Mouse (Mus musculus): ENCODE measurements around the gene Gstt1. TPM values are rescaled to one million over a fixed set of nuclear protein-coding genes. Genes with fewer than 3 reads are reported as not detected.
"Not testable (repeated sequence)": the region's sequence is repeated elsewhere in the genome, so short reads cannot be mapped to it uniquely, and the experiment has no call there.

The Gstt1 gene
- polyA plus RNA-seq (2011; ENCODE audit: insufficient read length, low read depth, missing spikeins): 8.0 and 17.2 TPM in 2 replicates

GRCm38 (mm10) chr10:75798176-75798696 is at the start of gene Gstt1:
Gstt1 (minus strand) TSS chr10:75798584.
- H3K27ac ChIP-seq (ENCODE audit: insufficient read depth, low read length): no peak within 1 kb of the TSS

GRCm38 (mm10) chr10:75845306-75845930 is 47.0 kb upstream of the Gstt1 start:
- Histone ChIP-seq H3K27ac (ENCODE audit: insufficient read depth, low read length) (no peak overlapping the region), H3K4me1 (ENCODE audit: control insufficient read depth, insufficient read depth, low read length) (no peaks in the 10 kb centered on the region), H3K4me3 (ENCODE audit: insufficient read depth, low read length) (no peak overlapping the region)
- no peak for TF ChIP-seq CTCF (IDR thresholded peaks at IDR 0.05; ENCODE audit: borderline replicate concordance, insufficient read depth, low read length)
- TF ChIP-seq POLR2A (IDR thresholded peaks at IDR 0.05; ENCODE audit: low read depth, low read length): no peak

More at GRCm38 (mm10) chr10:75798176-75798696, at the start of gene Gstt1:
- Histone ChIP-seq H3K4me1 (ENCODE audit: control insufficient read depth, insufficient read depth, low read length) (peaks cover 8% of the 10 kb centered on the region), H3K4me3 (ENCODE audit: insufficient read depth, low read length) (peak within 1 kb of the TSS; percentile 37)
- TF ChIP-seq CTCF (IDR thresholded peaks at IDR 0.05; ENCODE audit: borderline replicate concordance, insufficient read depth, low read length) (no peak), POLR2A (IDR thresholded peaks at IDR 0.05; ENCODE audit: low read depth, low read length) (peak; percentile 47; the same call in 1 of the 2 replicates)

GRCm38 (mm10) chr10:75844800-75845199 is 46.4 kb upstream of the Gstt1 start:
- no peaks in the 10 kb centered on the region for H3K4me1 ChIP-seq (ENCODE audit: control insufficient read depth, insufficient read depth, low read length)
- H3K27ac ChIP-seq (ENCODE audit: insufficient read depth, low read length): no peak overlapping the region
- H3K4me3 ChIP-seq (ENCODE audit: insufficient read depth, low read length): no peak overlapping the region
- TF ChIP-seq CTCF (IDR thresholded peaks at IDR 0.05; ENCODE audit: borderline replicate concordance, insufficient read depth, low read length) (no peak), POLR2A (IDR thresholded peaks at IDR 0.05; ENCODE audit: low read depth, low read length) (no peak)

GRCm38 (mm10) chr10:75843898-75844297 is 45.5 kb upstream of the Gstt1 start:
- not testable (repeated sequence) for H3K4me1 ChIP-seq (ENCODE audit: control insufficient read depth, insufficient read depth, low read length); H3K27ac ChIP-seq (ENCODE audit: insufficient read depth, low read length); H3K4me3 ChIP-seq (ENCODE audit: insufficient read depth, low read length)

- no peak overlapping the region for H3K27ac ChIP-seq (ENCODE audit: insufficient read depth, low read length)
- TF ChIP-seq POLR2A (IDR thresholded peaks at IDR 0.05; ENCODE audit: low read depth, low read length) (no peak), CTCF (IDR thresholded peaks at IDR 0.05; ENCODE audit: borderline replicate concordance, insufficient read depth, low read length) (no peak)
- no peaks in the 10 kb centered on the region for H3K4me1 ChIP-seq (ENCODE audit: control insufficient read depth, insufficient read depth, low read length)
- H3K4me3 ChIP-seq (ENCODE audit: insufficient read depth, low read length): no peak overlapping the region
Observed at GRCm38 (mm10) chr10:75839092-75839491, 40.7 kb upstream of the Gstt1 start.

- H3K4me1 ChIP-seq (ENCODE audit: control insufficient read depth, insufficient read depth, low read length): no peaks in the 10 kb centered on the region
- peak within 1 kb of the TSS; percentile 37 for H3K4me3 ChIP-seq (ENCODE audit: insufficient read depth, low read length)
- peak; percentile 59 for TF ChIP-seq POLR2A (IDR thresholded peaks at IDR 0.05; ENCODE audit: low read depth, low read length)
- TF ChIP-seq CTCF (IDR thresholded peaks at IDR 0.05; ENCODE audit: borderline replicate concordance, insufficient read depth, low read length): 0 out of 2 replicates have a peak, but pooled peaks have one; percentile 7
- H3K27ac ChIP-seq (ENCODE audit: insufficient read depth, low read length): peak within 1 kb of the TSS; percentile 51
Observed at GRCm38 (mm10) chr10:75837248-75837759, 38.9 kb upstream of the Gstt1 start, which contains the start of gene Gstt2. Gstt2 (minus strand) TSS chr10:75837424.

- TF ChIP-seq POLR2A (IDR thresholded peaks at IDR 0.05; ENCODE audit: low read depth, low read length) (no peak), CTCF (IDR thresholded peaks at IDR 0.05; ENCODE audit: borderline replicate concordance, insufficient read depth, low read length) (no peak)
- Histone ChIP-seq H3K4me3 (ENCODE audit: insufficient read depth, low read length) (no peak overlapping the region), H3K4me1 (ENCODE audit: control insufficient read depth, insufficient read depth, low read length) (no peaks in the 10 kb centered on the region), H3K27ac (ENCODE audit: insufficient read depth, low read length) (no peak overlapping the region)
Observed at GRCm38 (mm10) chr10:75835761-75836531, 37.6 kb upstream of the Gstt1 start.

GRCm38 (mm10) chr10:75835307-75835706 is 36.9 kb upstream of the Gstt1 start:
- no peak overlapping the region for H3K27ac ChIP-seq (ENCODE audit: insufficient read depth, low read length)
- no peaks in the 10 kb centered on the region for H3K4me1 ChIP-seq (ENCODE audit: control insufficient read depth, insufficient read depth, low read length)
- TF ChIP-seq POLR2A (IDR thresholded peaks at IDR 0.05; ENCODE audit: low read depth, low read length) (peak; percentile 40; the same call in 1 of the 2 replicates), CTCF (IDR thresholded peaks at IDR 0.05; ENCODE audit: borderline replicate concordance, insufficient read depth, low read length) (no peak)

GRCm38 (mm10) chr10:75834721-75835120 is 36.3 kb upstream of the Gstt1 start:
- no peak for TF ChIP-seq POLR2A (IDR thresholded peaks at IDR 0.05; ENCODE audit: low read depth, low read length)
- TF ChIP-seq CTCF (IDR thresholded peaks at IDR 0.05; ENCODE audit: borderline replicate concordance, insufficient read depth, low read length): no peak
- no peak overlapping the region for H3K27ac ChIP-seq (ENCODE audit: insufficient read depth, low read length)
- H3K4me1 ChIP-seq (ENCODE audit: control insufficient read depth, insufficient read depth, low read length): no peaks in the 10 kb centered on the region
- 0 out of 2 replicates have a peak overlapping the region, but pooled peaks have one; percentile 2 for H3K4me3 ChIP-seq (ENCODE audit: insufficient read depth, low read length)

More at GRCm38 (mm10) chr10:75835307-75835706, 36.9 kb upstream of the Gstt1 start:
- H3K4me3 ChIP-seq (ENCODE audit: insufficient read depth, low read length): no peak overlapping the region

Measured in embryonic fibroblast, embryonic 13.5 days (primary cell).